Mouse (Mus musculus): Measurements from ENCODE around the gene 2810006K23Rik. TPM values are rescaled to one million over a fixed set of nuclear protein-coding genes. Genes with fewer than 3 reads are reported as not detected.

Gene 2810006K23Rik
- polyA plus RNA-seq (2014; fragmentation: Illumina TruSeq; extraction: RNeasy Lipid Tissue Mini Kit (QIAGEN cat#74804); ENCODE audit: low read depth, low replicate concordance): 34.5 TPM

GRCm38 (mm10) chr5:124327510-124328364, at the start of gene 2810006K23Rik, which contains the start of gene Mphosph9:
2810006K23Rik (plus strand) TSS chr5:124328089.
Mphosph9 (minus strand) TSS chr5:124327972.

GRCm38 (mm10) chr5:124362982-124363381, 35.1 kb downstream of the 2810006K23Rik start, which contains the start of gene Cdk2ap1:
Cdk2ap1 (minus strand) TSS chr5:124363082.

Other genes with a start within 250 kb of the 2810006K23Rik start
- gene Abcb9, start 232.3 kb upstream of the 2810006K23Rik start, polyA plus RNA-seq (2014; fragmentation: Illumina TruSeq; extraction: RNeasy Lipid Tissue Mini Kit (QIAGEN cat#74804); ENCODE audit: low read depth, low replicate concordance): 0.58 TPM
- gene Ogfod2, start 215.8 kb upstream of the 2810006K23Rik start, polyA plus RNA-seq (2014; fragmentation: Illumina TruSeq; extraction: RNeasy Lipid Tissue Mini Kit (QIAGEN cat#74804); ENCODE audit: low read depth, low replicate concordance): 3.1 TPM
- 3.7 TPM for gene Arl6ip4, start 212.0 kb upstream of the 2810006K23Rik start, polyA plus RNA-seq (2014; fragmentation: Illumina TruSeq; extraction: RNeasy Lipid Tissue Mini Kit (QIAGEN cat#74804); ENCODE audit: low read depth, low replicate concordance)
- 8.6 TPM for gene Pitpnm2, start 78.3 kb upstream of the 2810006K23Rik start, polyA plus RNA-seq (2014; fragmentation: Illumina TruSeq; extraction: RNeasy Lipid Tissue Mini Kit (QIAGEN cat#74804); ENCODE audit: low read depth, low replicate concordance)
- 11.8 TPM for gene Mphosph9, start 117 bp upstream of the 2810006K23Rik start, polyA plus RNA-seq (2014; fragmentation: Illumina TruSeq; extraction: RNeasy Lipid Tissue Mini Kit (QIAGEN cat#74804); ENCODE audit: low read depth, low replicate concordance)
- 227 TPM for gene Cdk2ap1, start 35.0 kb downstream of the 2810006K23Rik start, polyA plus RNA-seq (2014; fragmentation: Illumina TruSeq; extraction: RNeasy Lipid Tissue Mini Kit (QIAGEN cat#74804); ENCODE audit: low read depth, low replicate concordance)
- 106 TPM for gene Sbno1, start 97.9 kb downstream of the 2810006K23Rik start, polyA plus RNA-seq (2014; fragmentation: Illumina TruSeq; extraction: RNeasy Lipid Tissue Mini Kit (QIAGEN cat#74804); ENCODE audit: low read depth, low replicate concordance)
- 144 TPM for gene Kmt5a, start 111.8 kb downstream of the 2810006K23Rik start, polyA plus RNA-seq (2014; fragmentation: Illumina TruSeq; extraction: RNeasy Lipid Tissue Mini Kit (QIAGEN cat#74804); ENCODE audit: low read depth, low replicate concordance)
- gene Rilpl2, start 150.3 kb downstream of the 2810006K23Rik start, polyA plus RNA-seq (2014; fragmentation: Illumina TruSeq; extraction: RNeasy Lipid Tissue Mini Kit (QIAGEN cat#74804); ENCODE audit: low read depth, low replicate concordance): 2.6 TPM
- gene Snrnp35, start 155.0 kb downstream of the 2810006K23Rik start, polyA plus RNA-seq (2014; fragmentation: Illumina TruSeq; extraction: RNeasy Lipid Tissue Mini Kit (QIAGEN cat#74804); ENCODE audit: low read depth, low replicate concordance): 0.58 TPM
- gene Rilpl1, start 203.3 kb downstream of the 2810006K23Rik start, polyA plus RNA-seq (2014; fragmentation: Illumina TruSeq; extraction: RNeasy Lipid Tissue Mini Kit (QIAGEN cat#74804); ENCODE audit: low read depth, low replicate concordance): 6.8 TPM
- gene Tmed2, start 212.6 kb downstream of the 2810006K23Rik start, polyA plus RNA-seq (2014; fragmentation: Illumina TruSeq; extraction: RNeasy Lipid Tissue Mini Kit (QIAGEN cat#74804); ENCODE audit: low read depth, low replicate concordance): 1,447 TPM
- 11.3 TPM for gene Ddx55, start 224.8 kb downstream of the 2810006K23Rik start, polyA plus RNA-seq (2014; fragmentation: Illumina TruSeq; extraction: RNeasy Lipid Tissue Mini Kit (QIAGEN cat#74804); ENCODE audit: low read depth, low replicate concordance)

All from adrenal gland, adult 10 weeks (tissue).